Mouse (Mus musculus) forebrain, postnatal 0 days (tissue): Measurements from ENCODE around the gene Rnf180. TPM values are rescaled to one million over a fixed set of nuclear protein-coding genes. Genes with fewer than 3 reads are reported as not detected.

Source experiments
- ATAC-seq: fragments of 200-750 bp; cut with Nextera tagmentation; 2 replicates; pipeline ENCODE4 v1.8.0; 2017; ENCODE audit warnings: mild to moderate bottlenecking, moderate library complexity
- DNase-seq: peaks from one replicate; pipeline ENCODE4 v3.0.0-alpha.2; 2015
- H3K27ac ChIP-seq: fragments of 300-500 bp; sonication (generic); 2 replicates; pipeline ENCODE4 v1.5.1; 2014; ENCODE audit warnings: low read depth, mild to moderate bottlenecking, antibody characterized with exemption, low read length, moderate library complexity, mixed read lengths
- H3K27me3 ChIP-seq: fragments of 300-500 bp; sonication (generic); 2 replicates; pipeline ENCODE4 v1.6.1; 2014; ENCODE audit warnings: mild to moderate bottlenecking, low read length, mixed read lengths; ENCODE audit not compliant: insufficient read depth
- H3K36me3 ChIP-seq: fragments of 300-500 bp; sonication (generic); 2 replicates; pipeline ENCODE4 v1.6.1; 2014; ENCODE audit warnings: mild to moderate bottlenecking, moderate library complexity; ENCODE audit not compliant: insufficient read depth
- H3K4me1 ChIP-seq: fragments of 300-500 bp; sonication (generic); 2 replicates; pipeline ENCODE4 v1.6.1; 2014; ENCODE audit warnings: antibody characterized with exemption; ENCODE audit not compliant: insufficient read depth
- H3K4me2 ChIP-seq: fragments of 300-500 bp; sonication (generic); 2 replicates; pipeline ENCODE4 v1.6.1; 2014; ENCODE audit warnings: low read depth, mild to moderate bottlenecking, moderate library complexity
- H3K4me3 ChIP-seq: fragments of 300-500 bp; sonication (generic); 2 replicates; pipeline ENCODE4 v1.5.1; 2014; ENCODE audit warnings: low read depth, low read length, mixed read lengths
- H3K9ac ChIP-seq: fragments of 300-500 bp; sonication (generic); 2 replicates; pipeline ENCODE4 v1.6.1; 2014; ENCODE audit warnings: mild to moderate bottlenecking
- H3K9me3 ChIP-seq: fragments of 300-500 bp; sonication (generic); 2 replicates; pipeline ENCODE4 v1.6.1; 2016; ENCODE audit warnings: low read length
- CTCF ChIP-seq: sonication (generic); IDR thresholded peaks from 2 replicates; pipeline ENCODE4 v1.5.1; 2016; ENCODE audit warnings: antibody characterized with exemption, control low read depth, low read depth
- WGBS: fragments of 180-500 bp; shearing (Covaris S2); extraction: QIAGEN DNeasy Blood & Tissue Kit; methylation state at CpG from one replicate; pipeline ENCODE4 v1.1.7; 2014; 5-methylcytosine and 5-hydroxymethylcytosine counted together
- polyA plus RNA-seq: library from polyadenylated mRNA; unstranded; fragments of >200 nt; fragmentation: Nextera tagmentation; extraction: Ambion mirVana; gene quantifications from 2 replicates; pipeline ENCODE4 v1.2.1, GENCODE M21; 2015
- total RNA-seq: library from RNA; depleted of rRNA; stranded (reverse); fragments of >200 nt; gene quantifications from 2 replicates; pipeline ENCODE4 v1.2.3, GENCODE M21; 2014

Gene Rnf180
- total and polyA plus RNA-seq, 2 experiments from 2014 or later, result 45.7 to 49.3 TPM

GRCm38 (mm10) chr13:105290021-105290420 lies 4.6 kb downstream of the Rnf180 start:
- Histone ChIP-seq H3K4me1 (peaks cover 8% of the 10 kb centered on the region; the same call in 1 of the 2 replicates), H3K9ac (no peak overlapping the region), H3K27me3 (no peaks in the 10 kb centered on the region), H3K9me3 (no peaks in the 10 kb centered on the region), H3K4me2 (no peak overlapping the region), H3K36me3 (peaks cover 5% of the 10 kb centered on the region; the same call in 1 of the 2 replicates), H3K27ac (no peak overlapping the region), H3K4me3 (no peak overlapping the region)
- no peak for TF ChIP-seq CTCF
- ATAC-seq (no peak), DNase-seq (no peak)
- WGBS, result 93% methylated on average over 5 of the region's 5 CpGs

- WGBS, result 16% methylated on average over 8 of the region's 8 CpGs
- Histone ChIP-seq H3K27ac (no peak overlapping the region), H3K4me1 (no peaks in the 10 kb centered on the region), H3K9me3 (no peaks in the 10 kb centered on the region), H3K36me3 (no peaks in the 10 kb centered on the region), H3K27me3 (no peaks in the 10 kb centered on the region), H3K4me2 (no peak overlapping the region), H3K9ac (no peak overlapping the region), H3K4me3 (no peak overlapping the region)
- no peak for TF ChIP-seq CTCF
- ATAC-seq (no peak), DNase-seq (no peak)
Measured at GRCm38 (mm10) chr13:105279397-105280018, 15.1 kb downstream of the Rnf180 start.

- Histone ChIP-seq H3K4me1 (no peaks in the 10 kb centered on the region), H3K9ac (no peak overlapping the region), H3K9me3 (peaks cover 10% of the 10 kb centered on the region; the same call in 1 of the 2 replicates), H3K36me3 (peaks cover 17% of the 10 kb centered on the region), H3K27me3 (no peaks in the 10 kb centered on the region), H3K4me3 (no peak overlapping the region), H3K27ac (no peak overlapping the region), H3K4me2 (no peak overlapping the region)
- TF ChIP-seq CTCF, result no peak
- DNase-seq (no peak), ATAC-seq (no peak)
- WGBS, result 93% methylated on average over 8 of the region's 8 CpGs
Measured at GRCm38 (mm10) chr13:105270394-105271094, 24.1 kb downstream of the Rnf180 start.

GRCm38 (mm10) chr13:105267464-105267863 lies 27.2 kb downstream of the Rnf180 start:
- Histone ChIP-seq H3K4me1 (no peaks in the 10 kb centered on the region), H3K4me2 (no peak overlapping the region), H3K9me3 (0 out of 2 replicates have a peak, but pooled peaks cover 2% of the 10 kb centered on the region), H3K27ac (no peak overlapping the region), H3K4me3 (no peak overlapping the region), H3K36me3 (peaks cover 15% of the 10 kb centered on the region), H3K9ac (no peak overlapping the region), H3K27me3 (no peaks in the 10 kb centered on the region)
- 47% methylated on average over 6 of the region's 6 CpGs for WGBS
- DNase-seq, result no peak
- no peak for TF ChIP-seq CTCF
- no peak for ATAC-seq

GRCm38 (mm10) chr13:105266746-105267145 lies 27.9 kb downstream of the Rnf180 start:
- H3K4me1 ChIP-seq, result no peaks in the 10 kb centered on the region
- H3K4me3 ChIP-seq, result no peak overlapping the region
- TF ChIP-seq CTCF, result peak; percentile 74
- ATAC-seq (peak; percentile 65), DNase-seq (peak; percentile 71)
- H3K27ac ChIP-seq, result no peak overlapping the region
- H3K9me3 ChIP-seq, result no peaks in the 10 kb centered on the region
- H3K27me3 ChIP-seq, result no peaks in the 10 kb centered on the region
- 57% methylated on average over 3 of the region's 3 CpGs for WGBS
- no peak overlapping the region for H3K4me2 ChIP-seq
- H3K36me3 ChIP-seq, result peaks cover 14% of the 10 kb centered on the region
- no peak overlapping the region for H3K9ac ChIP-seq

GRCm38 (mm10) chr13:105256757-105257433 lies 37.7 kb downstream of the Rnf180 start:
- no peaks in the 10 kb centered on the region for H3K27me3 ChIP-seq
- no peak overlapping the region for H3K4me2 ChIP-seq
- H3K36me3 ChIP-seq, result no peaks in the 10 kb centered on the region
- 0 out of 2 replicates have a peak, but pooled peaks have one; percentile 3 for ATAC-seq
- H3K9ac ChIP-seq, result no peak overlapping the region
- no peaks in the 10 kb centered on the region for H3K4me1 ChIP-seq
- H3K27ac ChIP-seq, result no peak overlapping the region
- DNase-seq, result no peak
- no peak overlapping the region for H3K4me3 ChIP-seq
- no peak for TF ChIP-seq CTCF
- WGBS, result 16% methylated on average over 4 of the region's 4 CpGs
- H3K9me3 ChIP-seq, result no peaks in the 10 kb centered on the region
